Mouse (Mus musculus): Measurements from ENCODE around the gene Tkt. TPM values are rescaled to one million over a fixed set of nuclear protein-coding genes. Genes with fewer than 3 reads are reported as not detected.
"Not testable (repeated sequence)": the region's sequence is repeated elsewhere in the genome, so short reads cannot be mapped to it uniquely, and the experiment has no call there.

Gene Tkt
- polyA plus RNA-seq, 1 experiment from 2014 or later, result 213 TPM

DNA sequence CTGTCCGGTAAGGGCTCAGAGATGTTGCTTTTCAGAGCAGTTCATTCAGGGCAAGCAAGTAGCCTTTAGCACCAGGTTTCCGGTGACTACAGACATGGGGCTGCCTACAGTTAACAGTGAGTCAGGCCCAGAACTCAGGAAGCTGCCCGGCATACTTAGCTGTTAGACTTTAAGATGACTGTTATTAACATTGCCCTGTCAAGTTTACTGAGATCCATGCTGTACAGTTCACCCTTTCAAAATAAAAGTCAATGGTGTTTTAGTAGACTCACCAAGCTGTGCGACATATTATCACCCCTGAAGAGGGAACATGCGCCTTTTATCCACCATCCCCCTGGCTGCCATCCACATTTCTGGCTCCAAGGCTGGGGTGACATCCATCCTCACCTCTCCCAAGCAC, 28.1 kb downstream of the Tkt start:
- H3K4me1 ChIP-seq (replicated peaks), result peaks cover 3% of the 10 kb centered on the region; the same call in 1 of the 2 replicates
- H3K36me3 ChIP-seq, result peaks cover 48% of the 10 kb centered on the region
- H3K9ac ChIP-seq, result no peak overlapping the region
- no peaks in the 10 kb centered on the region for H3K27me3 ChIP-seq
- WGBS, result 80% methylated on average over 5 of the region's 5 CpGs
- no peak overlapping the region for H3K27ac ChIP-seq (replicated peaks)
- H3K9me3 ChIP-seq, result no peaks in the 10 kb centered on the region
- no peak overlapping the region for H3K4me2 ChIP-seq
- ATAC-seq (ENCODE audit: low read depth), result no peak
- no peak overlapping the region for H3K4me3 ChIP-seq

DNA sequence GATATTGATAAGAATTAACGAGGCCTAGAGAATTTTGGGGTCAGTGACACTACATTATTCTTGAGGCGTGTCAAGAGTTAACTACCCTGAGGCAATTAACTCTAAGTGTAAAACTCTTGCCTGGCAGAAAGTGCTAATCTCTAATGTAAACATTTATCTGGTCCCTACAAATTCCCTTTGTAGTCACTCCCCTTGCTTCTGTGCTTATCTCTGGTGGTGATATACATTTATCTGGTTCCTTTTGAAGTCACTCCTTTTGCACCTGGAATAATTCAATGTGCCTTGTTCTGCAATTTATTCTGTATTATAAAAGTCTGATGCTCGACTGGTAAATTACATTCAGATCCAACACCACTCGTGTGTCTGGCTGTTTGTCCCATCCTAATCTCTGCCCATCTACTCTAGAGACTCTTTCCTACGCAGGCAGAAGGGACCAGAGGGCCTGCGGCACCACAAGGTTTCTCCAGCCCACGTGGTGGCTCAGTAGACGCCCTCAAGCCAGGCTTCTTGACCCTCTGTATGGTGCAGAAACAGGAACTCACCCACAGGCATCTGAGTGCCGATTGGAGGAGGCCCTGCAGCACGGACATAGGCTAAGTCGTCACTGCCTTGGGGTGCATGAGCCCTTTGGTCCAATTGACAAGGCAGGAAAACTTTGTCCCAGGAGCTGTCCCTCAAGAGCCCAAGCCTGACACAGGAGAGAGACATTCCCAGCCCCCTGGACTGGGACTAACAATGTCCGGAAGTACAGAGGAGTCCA, 29.3 kb downstream of the Tkt start:
- WGBS, result 56% methylated on average over 10 of the region's 12 CpGs
- ATAC-seq (ENCODE audit: low read depth); H3K4me3 ChIP-seq; H3K9me3 ChIP-seq; H3K27me3 ChIP-seq; H3K27ac ChIP-seq (replicated peaks); H3K9ac ChIP-seq; H3K4me2 ChIP-seq; H3K4me1 ChIP-seq (replicated peaks): not testable (repeated sequence)
- peaks cover 36% of the 10 kb centered on the region for H3K36me3 ChIP-seq

DNA sequence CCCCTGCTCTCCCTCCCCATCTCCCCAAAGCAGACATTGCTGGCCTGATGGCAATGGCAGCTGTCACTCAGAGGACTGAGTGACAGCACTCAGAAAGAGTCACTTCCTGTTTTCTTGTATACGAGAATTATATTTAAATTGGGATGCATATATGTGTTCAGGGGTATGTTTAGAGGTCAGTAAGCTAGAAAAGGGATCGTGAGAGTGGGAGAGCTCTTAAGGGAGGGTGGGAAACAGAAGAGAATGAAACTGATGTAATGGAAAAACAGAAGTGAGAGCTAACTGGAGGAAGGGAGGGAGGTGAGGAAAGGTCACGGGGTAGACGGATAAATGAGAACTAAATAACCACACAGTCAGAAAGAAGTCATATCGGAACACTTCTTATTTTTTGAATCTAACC, 31.0 kb downstream of the Tkt start:
- Histone ChIP-seq H3K36me3 (peaks cover 20% of the 10 kb centered on the region), H3K27me3 (no peaks in the 10 kb centered on the region), H3K4me3 (no peak overlapping the region), H3K4me1 (replicated peaks) (peaks cover 5% of the 10 kb centered on the region), H3K9ac (no peak overlapping the region), H3K4me2 (no peak overlapping the region), H3K9me3 (no peaks in the 10 kb centered on the region), H3K27ac (replicated peaks) (no peak overlapping the region)
- no peak for ATAC-seq (ENCODE audit: low read depth)
- 75% methylated on average over 5 of the region's 5 CpGs for WGBS

DNA sequence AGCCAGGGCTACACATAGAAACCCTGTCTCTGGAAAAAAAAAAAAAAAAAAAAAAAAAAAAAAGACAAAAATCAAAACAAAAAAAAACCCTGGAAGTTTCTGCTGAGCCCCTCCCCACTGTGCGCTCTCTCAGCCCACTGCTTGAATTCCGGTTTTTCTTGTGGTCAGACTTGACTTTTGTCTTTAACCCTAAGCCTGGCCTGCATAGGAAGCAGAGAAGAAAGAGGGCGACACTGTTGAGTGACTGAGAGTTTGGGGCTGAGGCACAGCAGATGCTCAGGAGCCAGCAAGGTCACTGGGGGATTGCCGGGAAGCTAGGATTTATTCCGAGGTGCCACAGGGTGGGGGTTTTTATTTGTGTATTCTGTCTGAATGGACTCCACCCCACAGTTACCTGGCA, 31.7 kb downstream of the Tkt start:
- Histone ChIP-seq H3K36me3 (peaks cover 17% of the 10 kb centered on the region), H3K4me3 (no peak overlapping the region), H3K4me2 (no peak overlapping the region), H3K9ac (no peak overlapping the region), H3K27me3 (no peaks in the 10 kb centered on the region), H3K27ac (replicated peaks) (no peak overlapping the region), H3K9me3 (no peaks in the 10 kb centered on the region), H3K4me1 (replicated peaks) (peaks cover 12% of the 10 kb centered on the region)
- WGBS, result 28% methylated on average over 5 of the region's 5 CpGs
- no peak for ATAC-seq (ENCODE audit: low read depth)

DNA sequence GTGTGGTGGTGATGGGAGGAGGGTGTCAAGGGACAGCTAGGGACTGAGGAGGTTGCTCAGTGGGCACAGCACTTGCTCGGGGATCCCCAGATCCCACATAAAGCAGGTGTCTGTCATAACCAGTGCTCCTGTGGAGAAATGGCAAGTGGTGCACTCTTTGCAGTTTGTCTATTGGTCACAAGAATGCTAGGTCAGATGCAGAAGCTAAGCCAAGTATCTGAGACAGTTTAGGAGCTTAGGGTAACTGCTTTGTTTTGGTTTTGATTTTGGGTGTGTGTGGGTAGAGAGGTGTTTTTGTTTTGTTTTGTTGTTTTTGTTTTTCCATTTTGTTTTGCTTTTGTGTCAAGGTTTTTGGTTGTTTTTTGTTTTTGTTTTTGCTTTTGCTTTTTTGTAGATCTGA, 33.1 kb downstream of the Tkt start:
- H3K9ac ChIP-seq, result 0 out of 2 replicates have a peak overlapping the region, but pooled peaks have one; percentile 17
- H3K4me2 ChIP-seq, result no peak overlapping the region
- H3K9me3 ChIP-seq, result no peaks in the 10 kb centered on the region
- 63% methylated on average over 1 of the region's 1 CpGs for WGBS
- H3K27ac ChIP-seq (replicated peaks), result no peak overlapping the region
- no peaks in the 10 kb centered on the region for H3K27me3 ChIP-seq
- H3K4me3 ChIP-seq, result no peak overlapping the region
- peaks cover 3% of the 10 kb centered on the region for H3K36me3 ChIP-seq
- no peak for ATAC-seq (ENCODE audit: low read depth)
- H3K4me1 ChIP-seq (replicated peaks), result peaks cover 15% of the 10 kb centered on the region

DNA sequence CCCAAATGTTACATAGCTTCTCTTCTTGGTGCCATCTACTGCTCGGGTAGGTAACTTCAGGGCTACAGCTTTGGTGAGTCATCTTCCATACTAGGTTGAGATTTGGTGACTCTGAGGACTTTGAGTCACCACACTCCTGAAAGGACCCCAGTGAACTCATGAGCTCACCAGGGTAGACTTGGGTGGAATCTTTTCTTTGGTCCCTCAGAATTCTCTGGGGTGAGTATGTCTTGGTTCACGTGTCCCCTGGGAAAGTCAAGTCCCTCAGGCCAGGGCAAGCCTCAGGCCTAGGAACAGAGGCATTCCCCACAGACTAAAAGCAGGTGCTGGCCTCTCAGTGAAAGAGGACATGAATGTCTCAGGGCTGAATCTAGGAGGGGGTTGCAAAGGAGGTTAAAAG, 35.9 kb downstream of the Tkt start:
- Histone ChIP-seq H3K9ac (no peak overlapping the region), H3K27ac (replicated peaks) (no peak overlapping the region), H3K4me3 (no peak overlapping the region), H3K36me3 (no peaks in the 10 kb centered on the region), H3K27me3 (no peaks in the 10 kb centered on the region), H3K9me3 (no peaks in the 10 kb centered on the region), H3K4me2 (no peak overlapping the region), H3K4me1 (replicated peaks) (peaks cover 29% of the 10 kb centered on the region)
- WGBS, result 51% methylated on average over 2 of the region's 2 CpGs
- no peak for ATAC-seq (ENCODE audit: low read depth)

DNA sequence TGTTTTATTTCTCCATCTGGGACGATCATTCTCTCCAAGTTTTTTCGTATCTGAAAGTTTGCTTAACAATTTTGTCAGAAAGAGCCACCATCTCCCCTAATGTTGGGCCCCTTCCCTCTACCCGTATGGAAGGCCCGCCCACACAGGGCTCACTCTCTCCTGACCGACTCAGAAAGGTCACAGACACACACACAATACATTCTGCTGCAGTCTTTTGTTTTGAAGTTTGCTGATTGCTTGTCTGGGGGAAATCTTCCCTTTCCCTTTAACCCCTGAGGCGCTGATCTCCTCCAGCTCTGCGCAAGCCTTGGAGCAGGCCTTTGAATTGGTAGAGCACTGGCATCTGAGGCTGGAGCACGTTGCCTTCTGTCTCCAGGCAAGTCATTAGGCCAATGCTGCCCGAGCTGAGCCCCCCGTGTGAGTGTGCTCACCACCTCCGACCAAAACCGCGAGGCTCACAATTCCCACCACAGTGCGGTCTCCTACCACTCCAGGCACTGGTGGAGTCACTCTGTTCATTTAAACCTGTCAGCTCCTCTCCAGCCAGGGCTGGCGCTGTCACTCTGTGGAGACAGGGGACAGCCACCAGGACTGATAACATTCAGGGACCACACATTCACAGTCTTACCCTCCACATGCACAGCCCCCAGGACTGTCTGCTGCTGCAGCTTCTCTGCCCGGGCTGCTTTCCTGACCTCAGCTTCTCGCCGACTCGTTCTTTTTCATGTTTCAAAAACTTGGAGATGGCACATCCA, 36.5 kb downstream of the Tkt start:
- 23% methylated on average over 19 of the region's 19 CpGs for WGBS
- H3K27me3 ChIP-seq, result no peaks in the 10 kb centered on the region
- peaks cover 29% of the 10 kb centered on the region for H3K4me1 ChIP-seq (replicated peaks)
- H3K27ac ChIP-seq (replicated peaks), result no peak overlapping the region
- ATAC-seq (ENCODE audit: low read depth), result no peak
- no peak overlapping the region for H3K4me2 ChIP-seq
- H3K9me3 ChIP-seq, result no peaks in the 10 kb centered on the region
- no peak overlapping the region for H3K4me3 ChIP-seq
- H3K36me3 ChIP-seq, result no peaks in the 10 kb centered on the region
- 0 out of 2 replicates have a peak overlapping the region, but pooled peaks have one; percentile 5 for H3K9ac ChIP-seq

DNA sequence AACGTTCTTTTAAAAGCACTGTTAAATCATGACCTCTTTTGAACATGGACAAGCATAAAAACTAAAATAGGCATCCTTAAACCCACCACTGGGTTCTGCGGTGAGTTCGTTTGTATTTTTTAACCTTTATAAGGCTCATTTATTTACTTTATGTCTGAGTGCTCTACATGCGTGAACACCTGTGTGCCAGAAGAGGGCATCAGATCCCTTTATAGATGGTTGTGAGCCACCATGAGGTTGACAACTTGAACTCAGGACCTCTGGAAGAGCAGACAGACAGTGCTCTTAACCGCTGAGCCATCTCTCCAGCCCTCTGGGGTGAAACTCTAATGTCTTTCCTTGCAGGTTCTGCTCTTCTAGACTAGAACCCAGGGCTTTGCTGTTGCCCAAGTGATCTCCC, 37.2 kb downstream of the Tkt start:
- no peaks in the 10 kb centered on the region for H3K9me3 ChIP-seq
- peaks cover 31% of the 10 kb centered on the region for H3K4me1 ChIP-seq (replicated peaks)
- H3K4me2 ChIP-seq, result no peak overlapping the region
- H3K27ac ChIP-seq (replicated peaks), result no peak overlapping the region
- H3K4me3 ChIP-seq, result no peak overlapping the region
- 73% methylated on average over 5 of the region's 5 CpGs for WGBS
- H3K27me3 ChIP-seq, result no peaks in the 10 kb centered on the region
- no peak overlapping the region for H3K9ac ChIP-seq
- no peak for ATAC-seq (ENCODE audit: low read depth)
- H3K36me3 ChIP-seq, result no peaks in the 10 kb centered on the region

DNA sequence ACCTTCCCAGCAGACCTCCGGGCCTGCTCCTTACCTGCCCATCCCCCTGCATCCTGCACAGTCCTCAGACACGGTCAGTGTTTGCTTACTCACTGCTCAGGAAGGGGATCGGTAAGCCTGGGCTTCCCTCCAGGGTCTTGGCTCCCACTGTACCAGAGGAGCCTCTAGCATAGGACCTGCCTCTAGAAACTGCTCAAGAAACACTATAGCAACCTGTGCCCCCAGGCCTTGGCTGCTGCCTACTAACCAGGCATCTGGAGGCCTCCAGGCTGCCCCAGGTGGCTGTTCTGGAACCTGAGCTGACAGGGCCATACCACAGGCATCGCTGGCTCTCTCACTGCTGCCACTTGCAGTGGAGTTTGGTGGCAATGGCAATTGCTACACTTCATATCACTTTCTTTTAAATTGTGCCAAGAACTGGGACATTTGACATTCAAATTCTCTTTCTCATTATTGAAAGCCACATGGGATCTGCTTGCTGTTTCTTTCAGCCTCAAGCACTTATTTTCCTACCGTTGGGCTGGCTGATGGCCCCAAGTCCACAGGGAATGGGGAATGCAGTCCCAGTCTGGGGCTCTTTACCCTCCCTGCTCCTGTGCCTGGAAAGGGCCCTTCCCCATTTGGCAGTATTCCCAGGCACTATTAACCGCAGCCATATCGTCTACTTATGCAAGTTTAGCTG, 38.8 kb downstream of the Tkt start:
- Histone ChIP-seq H3K9me3 (no peaks in the 10 kb centered on the region), H3K27me3 (no peaks in the 10 kb centered on the region), H3K4me1 (replicated peaks) (peaks cover 35% of the 10 kb centered on the region), H3K4me2 (no peak overlapping the region), H3K36me3 (no peaks in the 10 kb centered on the region), H3K4me3 (no peak overlapping the region), H3K27ac (replicated peaks) (peak overlapping the region; percentile 78), H3K9ac (no peak overlapping the region)
- 37% methylated on average over 7 of the region's 7 CpGs for WGBS
- peak; percentile 62 for ATAC-seq (ENCODE audit: low read depth)

DNA sequence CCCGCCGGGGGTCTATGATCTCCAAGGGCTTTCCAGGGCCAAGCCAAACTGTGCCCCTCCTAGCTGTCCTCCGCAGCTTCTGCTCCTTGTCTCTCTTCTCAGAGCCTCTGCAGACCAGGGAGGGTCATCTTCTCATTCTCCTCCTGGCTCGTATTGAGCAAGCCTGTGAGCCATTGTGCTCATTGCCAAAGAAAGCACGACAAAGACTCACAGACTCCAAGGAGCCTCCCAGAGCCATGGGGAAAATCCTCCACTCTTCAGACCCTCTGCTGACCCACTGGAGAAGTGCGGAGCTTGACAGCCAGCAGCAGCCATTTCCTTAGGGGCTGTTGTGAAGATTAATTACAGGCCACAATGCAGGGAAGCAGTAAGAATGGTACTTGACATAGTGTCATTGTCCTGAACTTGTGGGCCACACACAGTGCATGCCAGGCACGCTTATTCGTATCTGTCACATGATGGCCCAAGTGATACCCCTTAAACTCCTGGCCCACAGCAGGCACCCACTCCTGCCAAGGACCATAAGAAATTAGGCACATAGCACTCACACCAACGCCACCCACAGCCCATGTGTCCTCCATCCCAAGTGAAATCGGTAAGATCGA, 42.0 kb downstream of the Tkt start:
- Histone ChIP-seq H3K9me3 (no peaks in the 10 kb centered on the region), H3K4me2 (no peak overlapping the region), H3K36me3 (no peaks in the 10 kb centered on the region), H3K4me3 (no peak overlapping the region), H3K9ac (no peak overlapping the region), H3K27ac (replicated peaks) (no peak overlapping the region), H3K4me1 (replicated peaks) (peaks cover 48% of the 10 kb centered on the region), H3K27me3 (no peaks in the 10 kb centered on the region)
- 41% methylated on average over 11 of the region's 11 CpGs for WGBS
- ATAC-seq (ENCODE audit: low read depth), result no peak

DNA sequence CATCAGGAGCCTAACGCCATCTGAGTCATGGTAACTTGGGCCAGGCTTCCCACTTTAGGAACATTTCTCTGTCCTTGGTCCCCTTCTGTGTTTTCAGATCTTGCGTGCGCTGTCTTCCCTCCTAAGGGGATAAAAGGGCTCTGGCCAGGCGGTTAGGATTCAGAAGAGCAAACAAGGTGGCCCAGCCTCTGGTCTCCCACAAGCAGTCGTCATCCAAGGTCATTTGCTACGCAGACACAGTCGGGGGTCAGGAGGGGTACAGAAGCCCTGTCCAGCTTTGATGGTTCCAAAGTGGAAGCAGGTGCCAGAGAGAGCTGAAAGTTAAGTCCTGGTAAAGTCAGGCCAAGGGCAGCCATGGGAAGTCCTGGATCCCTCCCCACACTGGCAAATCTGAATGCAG, 42.8 kb downstream of the Tkt start:
- Histone ChIP-seq H3K4me1 (replicated peaks) (peaks cover 53% of the 10 kb centered on the region), H3K27ac (replicated peaks) (no peak overlapping the region), H3K4me3 (no peak overlapping the region), H3K9ac (no peak overlapping the region), H3K36me3 (no peaks in the 10 kb centered on the region), H3K9me3 (no peaks in the 10 kb centered on the region), H3K4me2 (no peak overlapping the region), H3K27me3 (no peaks in the 10 kb centered on the region)
- no peak for ATAC-seq (ENCODE audit: low read depth)
- WGBS, result 75% methylated on average over 7 of the region's 7 CpGs

DNA sequence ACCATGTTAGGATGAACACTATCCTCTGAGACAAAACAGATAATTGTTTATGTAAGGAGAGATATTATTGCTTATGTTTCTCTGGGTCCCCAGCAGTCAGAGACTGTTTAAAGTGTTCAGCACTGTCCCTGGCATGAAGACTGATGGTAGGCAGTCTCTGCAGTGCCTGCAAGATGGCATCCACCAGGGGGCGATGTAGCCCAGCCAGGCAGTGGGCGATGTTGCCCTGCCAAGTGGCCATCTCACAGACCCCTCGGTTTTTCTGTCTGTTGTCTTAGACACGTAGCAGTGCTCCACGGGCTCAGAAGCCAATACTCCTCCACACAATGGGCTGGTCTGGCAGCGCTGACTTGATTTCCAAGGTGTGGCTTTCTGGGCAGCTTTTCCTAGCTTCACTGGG, 43.3 kb downstream of the Tkt start:
- 10% methylated on average over 6 of the region's 6 CpGs for WGBS
- Histone ChIP-seq H3K36me3 (no peaks in the 10 kb centered on the region), H3K27me3 (no peaks in the 10 kb centered on the region), H3K4me2 (no peak overlapping the region), H3K4me3 (no peak overlapping the region), H3K4me1 (replicated peaks) (peaks cover 54% of the 10 kb centered on the region), H3K9ac (no peak overlapping the region), H3K9me3 (no peaks in the 10 kb centered on the region), H3K27ac (replicated peaks) (no peak overlapping the region)
- ATAC-seq (ENCODE audit: low read depth), result no peak

Data from neural tube, embryonic 13.5 days (tissue).